Mouse (Mus musculus) lung, postnatal 25 days (tissue): ENCODE measurements around the gene Mdm4.

ENCODE experiments used
- DNase-seq: peaks from one replicate; pipeline ENCODE4 v3.0.0; 2022; ENCODE audit warnings: low spot score

The Mdm4 gene

GRCm38 (mm10) chr1:133030461-133030860 is at the start of gene Mdm4:
TSS of gene Mdm4 (minus strand) at chr1:133030561.
- no peak for DNase-seq

- DNase-seq, result no peak
Observed at GRCm38 (mm10) chr1:133080079-133080561, 49.8 kb upstream of the Mdm4 start.

- DNase-seq, result no peak
Observed at GRCm38 (mm10) chr1:133079509-133079908, 49.1 kb upstream of the Mdm4 start.

GRCm38 (mm10) chr1:133078338-133078727 is 48.0 kb upstream of the Mdm4 start:
- DNase-seq, result no peak

GRCm38 (mm10) chr1:133077606-133078337 is 47.4 kb upstream of the Mdm4 start:
- no peak for DNase-seq

GRCm38 (mm10) chr1:133076681-133077514 is 46.5 kb upstream of the Mdm4 start:
- peak; percentile 70 for DNase-seq

- DNase-seq, result no peak
Observed at GRCm38 (mm10) chr1:133075651-133076400, 45.5 kb upstream of the Mdm4 start.

GRCm38 (mm10) chr1:133074541-133074940 is 44.2 kb upstream of the Mdm4 start:
- no peak for DNase-seq

GRCm38 (mm10) chr1:133073327-133073856 is 43.0 kb upstream of the Mdm4 start:
- DNase-seq, result no peak

GRCm38 (mm10) chr1:133071666-133072381 is 41.5 kb upstream of the Mdm4 start:
- no peak for DNase-seq

GRCm38 (mm10) chr1:133070157-133070556 is 39.8 kb upstream of the Mdm4 start:
- no peak for DNase-seq

- DNase-seq, result no peak
Observed at GRCm38 (mm10) chr1:133069275-133070120, 39.1 kb upstream of the Mdm4 start.

- DNase-seq, result no peak
Observed at GRCm38 (mm10) chr1:133068669-133069274, 38.4 kb upstream of the Mdm4 start.

GRCm38 (mm10) chr1:133068268-133068667 is 37.9 kb upstream of the Mdm4 start:
- DNase-seq, result no peak

- no peak for DNase-seq
Observed at GRCm38 (mm10) chr1:133063164-133063563, 32.8 kb upstream of the Mdm4 start.

GRCm38 (mm10) chr1:133060681-133061080 is 30.3 kb upstream of the Mdm4 start:
- no peak for DNase-seq

- no peak for DNase-seq
Observed at GRCm38 (mm10) chr1:133059592-133059991, 29.2 kb upstream of the Mdm4 start.

- DNase-seq, result no peak
Observed at GRCm38 (mm10) chr1:133057345-133058034, 27.1 kb upstream of the Mdm4 start.

- no peak for DNase-seq
Observed at GRCm38 (mm10) chr1:133054326-133054725, 24.0 kb upstream of the Mdm4 start.
